Mouse (Mus musculus) MEL (cell line): ENCODE results near the gene Aven. TPM values are rescaled to one million over a fixed set of nuclear protein-coding genes. Genes with fewer than 3 reads are reported as not detected.

ENCODE experiments used
- DNase-seq: peaks from one replicate; pipeline ENCODE4 v3.0.0; 2011; ENCODE audit warnings: low read depth, low spot score
- H3K27ac ChIP-seq: 2 replicates; pipeline ENCODE4 v1.5.1; 2012; ENCODE audit warnings: low read depth, mild to moderate bottlenecking, control low read depth, low read length, moderate library complexity; ENCODE audit not compliant: control insufficient read depth
- H3K27me3 ChIP-seq, 2 experiments: fragments of 150-350 bp in 1 of 2; sonication (generic) in 1 of 2; 2 replicates each; pipeline ENCODE4 v1.6.1; 2012; ENCODE audit warnings: low read length in 2 of 2, mild to moderate bottlenecking in 2 of 2, improper control_type of control experiment in 1 of 2, moderate library complexity in 1 of 2; ENCODE audit not compliant: insufficient read depth in 2 of 2, control insufficient read depth in 1 of 2
- H3K36me3 ChIP-seq, 2 experiments: 2 replicates each; pipeline ENCODE4 v1.6.1; 2012 to 2014; ENCODE audit warnings: low read length in 2 of 2, improper control_type of control experiment in 1 of 2, inconsistent platforms in 1 of 2, mild to moderate bottlenecking in 1 of 2; ENCODE audit not compliant: insufficient read depth in 2 of 2, control insufficient read depth in 1 of 2
- H3K4me1 ChIP-seq, 2 experiments: fragments of 150-350 bp in 1 of 2; sonication (generic) in 1 of 2; 2 replicates each; pipeline ENCODE4 v1.6.1; 2012; ENCODE audit warnings: low read length in 2 of 2, improper control_type of control experiment in 1 of 2, mild to moderate bottlenecking in 1 of 2; ENCODE audit not compliant: insufficient read depth in 2 of 2, control insufficient read depth in 1 of 2
- H3K4me3 ChIP-seq, 2 experiments: fragments of 150-350 bp in 1 of 2; sonication (generic) in 1 of 2; 2 replicates each; pipeline ENCODE4 v1.5.1; 2012; ENCODE audit warnings: low read depth in 2 of 2, low read length in 2 of 2, mild to moderate bottlenecking in 2 of 2, moderate library complexity in 2 of 2, control low read depth in 1 of 2, improper control_type of control experiment in 1 of 2; ENCODE audit not compliant: control insufficient read depth in 1 of 2, insufficient read depth in 1 of 2
- H3K79me2 ChIP-seq: 2 replicates; pipeline ENCODE4 v1.6.1; 2012; ENCODE audit warnings: mild to moderate bottlenecking, low read length, moderate library complexity; ENCODE audit not compliant: control insufficient read depth, poor library complexity, insufficient read depth
- H3K9ac ChIP-seq: 2 replicates; pipeline ENCODE4 v1.6.1; 2012; ENCODE audit warnings: low read depth, mild to moderate bottlenecking, control low read depth, low read length, moderate library complexity; ENCODE audit not compliant: control insufficient read depth, poor library complexity, severe bottlenecking
- H3K9me3 ChIP-seq: fragments of 150-350 bp; sonication (generic); replicated peaks from 2 replicates; pipeline ENCODE4 v1.6.1; 2012; ENCODE audit warnings: mild to moderate bottlenecking, low read length, improper control_type of control experiment, moderate library complexity; ENCODE audit not compliant: insufficient read depth
- BHLHE40 ChIP-seq: IDR thresholded peaks from 2 replicates; pipeline ENCODE4 v1.6.1; 2012; ENCODE audit warnings: low read depth, mild to moderate bottlenecking, inconsistent platforms, low read length, improper control_type of control experiment, borderline replicate concordance
- CHD2 ChIP-seq: IDR thresholded peaks from 2 replicates; pipeline ENCODE4 v1.6.1; 2011; ENCODE audit warnings: low read length, improper control_type of control experiment
- CTCF ChIP-seq, 3 experiments: IDR thresholded peaks in 2 of 3; conservative IDR thresholded peaks in 1 of 3; 2 replicates each; pipeline ENCODE4 v1.5.1; 2011 to 2012; ENCODE audit warnings: low read length in 3 of 3, low read depth in 2 of 3, mild to moderate bottlenecking in 2 of 3, improper control_type of control experiment in 1 of 3, inconsistent platforms in 1 of 3, mixed read lengths in 1 of 3, moderate library complexity in 1 of 3; ENCODE audit not compliant: control insufficient read depth in 1 of 3, insufficient read depth in 1 of 3, poor library complexity in 1 of 3, severe bottlenecking in 1 of 3
- E2F4 ChIP-seq: IDR thresholded peaks from 2 replicates; pipeline ENCODE4 v1.6.1; 2011; ENCODE audit warnings: low read depth, low read length, improper control_type of control experiment, borderline replicate concordance
- ELF1 ChIP-seq: IDR thresholded peaks from 2 replicates; pipeline ENCODE4 v1.6.1; 2014; ENCODE audit warnings: low read depth, mild to moderate bottlenecking, inconsistent platforms, low read length, improper control_type of control experiment, moderate library complexity
- EP300 ChIP-seq, 2 experiments: IDR thresholded peaks; 2 replicates each; pipeline ENCODE4 v1.6.1; 2011; ENCODE audit warnings: improper control_type of control experiment in 2 of 2, low read length in 2 of 2, low read depth in 1 of 2, mild to moderate bottlenecking in 1 of 2
- ETS1 ChIP-seq: IDR thresholded peaks from 2 replicates; pipeline ENCODE4 v1.6.1; 2012; ENCODE audit warnings: low read depth, mild to moderate bottlenecking, inconsistent platforms, low read length, improper control_type of control experiment, moderate library complexity
- JUND ChIP-seq: IDR thresholded peaks from 2 replicates; pipeline ENCODE4 v1.6.1; 2011; ENCODE audit warnings: low read depth, mild to moderate bottlenecking, improper control_type of control experiment, low read length
- KAT2A ChIP-seq: conservative IDR thresholded peaks from 2 replicates; pipeline ENCODE4 v1.6.1; 2012; ENCODE audit warnings: low read depth, low read length, improper control_type of control experiment, inconsistent platforms
- MAX ChIP-seq: IDR thresholded peaks from 2 replicates; pipeline ENCODE4 v1.6.1; 2011; ENCODE audit warnings: low read length, improper control_type of control experiment
- MAZ ChIP-seq: IDR thresholded peaks from 2 replicates; pipeline ENCODE4 v1.6.1; 2012; ENCODE audit warnings: low read depth, mild to moderate bottlenecking, inconsistent platforms, low read length, improper control_type of control experiment
- MEF2A ChIP-seq: IDR thresholded peaks from 2 replicates; pipeline ENCODE4 v1.6.1; 2014; ENCODE audit warnings: low read depth, mild to moderate bottlenecking, inconsistent platforms, low read length, improper control_type of control experiment; ENCODE audit not compliant: poor library complexity, insufficient replicate concordance, severe bottlenecking; ENCODE audit errors: extremely low read depth
- MXI1 ChIP-seq: IDR thresholded peaks from 2 replicates; pipeline ENCODE4 v1.6.1; 2011; ENCODE audit warnings: mild to moderate bottlenecking, low read depth, low read length, improper control_type of control experiment
- MYB ChIP-seq: IDR thresholded peaks from 2 replicates; pipeline ENCODE4 v1.6.1; 2011; ENCODE audit warnings: mild to moderate bottlenecking, low read depth, low read length, improper control_type of control experiment
- MYC ChIP-seq: IDR thresholded peaks from 2 replicates; pipeline ENCODE4 v1.6.1; 2011; ENCODE audit warnings: low read depth, mild to moderate bottlenecking, low read length, improper control_type of control experiment, moderate library complexity
- NELFE ChIP-seq: IDR thresholded peaks from 2 replicates; pipeline ENCODE4 v1.6.1; 2011; ENCODE audit warnings: low read depth, low read length, improper control_type of control experiment
- NRF1 ChIP-seq: IDR thresholded peaks from 2 replicates; pipeline ENCODE4 v1.6.1; 2014; ENCODE audit warnings: low read depth, mild to moderate bottlenecking, inconsistent platforms, low read length, improper control_type of control experiment, moderate library complexity; ENCODE audit not compliant: poor library complexity, insufficient read depth, severe bottlenecking
- POLR2A ChIP-seq, 2 experiments: IDR thresholded peaks; 2 replicates each; pipeline ENCODE4 v1.6.1; 2011 to 2012; ENCODE audit warnings: low read length in 2 of 2, mild to moderate bottlenecking in 2 of 2, control low read depth in 1 of 2, improper control_type of control experiment in 1 of 2, low read depth in 1 of 2, moderate library complexity in 1 of 2; ENCODE audit not compliant: control insufficient read depth in 1 of 2, insufficient read depth in 1 of 2, poor library complexity in 1 of 2
- POLR2AphosphoS2 ChIP-seq: IDR thresholded peaks from 2 replicates; pipeline ENCODE4 v1.6.1; 2011; ENCODE audit warnings: low read length, improper control_type of control experiment
- POLR2AphosphoS5 ChIP-seq: IDR thresholded peaks from 2 replicates; pipeline ENCODE4 v1.6.1; 2012; ENCODE audit warnings: low read depth, borderline replicate concordance, mild to moderate bottlenecking, inconsistent platforms, low read length, moderate library complexity, mixed read lengths
- RAD21 ChIP-seq: IDR thresholded peaks from 2 replicates; pipeline ENCODE4 v1.6.1; 2011; ENCODE audit warnings: mild to moderate bottlenecking, low read depth, low read length, improper control_type of control experiment
- RCOR1 ChIP-seq: IDR thresholded peaks from 2 replicates; pipeline ENCODE4 v1.6.1; 2012; ENCODE audit warnings: low read depth, mild to moderate bottlenecking, inconsistent platforms, low read length, improper control_type of control experiment
- SMC3 ChIP-seq: IDR thresholded peaks from 2 replicates; pipeline ENCODE4 v1.6.1; 2011; ENCODE audit warnings: low read depth, low read length, improper control_type of control experiment
- TAL1 ChIP-seq: IDR thresholded peaks from 2 replicates; pipeline ENCODE4 v1.6.1; 2012; ENCODE audit warnings: mild to moderate bottlenecking, inconsistent platforms, low read length, moderate library complexity, mixed read lengths
- TBP ChIP-seq: IDR thresholded peaks from 2 replicates; pipeline ENCODE4 v1.8.0; 2011; ENCODE audit warnings: low read depth, low read length, improper control_type of control experiment
- TCF12 ChIP-seq: IDR thresholded peaks from 2 replicates; pipeline ENCODE4 v1.6.1; 2014; ENCODE audit warnings: low read depth, mild to moderate bottlenecking, inconsistent platforms, low read length, improper control_type of control experiment, moderate library complexity
- UBTF ChIP-seq: IDR thresholded peaks from 2 replicates; pipeline ENCODE4 v1.6.1; 2012; ENCODE audit warnings: low read depth, mild to moderate bottlenecking, inconsistent platforms, low read length, improper control_type of control experiment, moderate library complexity, borderline replicate concordance; ENCODE audit not compliant: insufficient read depth
- USF1 ChIP-seq: IDR thresholded peaks from 2 replicates; pipeline ENCODE4 v1.6.1; 2014; ENCODE audit warnings: low read depth, mild to moderate bottlenecking, inconsistent platforms, low read length, improper control_type of control experiment, moderate library complexity
- ZC3H11A ChIP-seq: IDR thresholded peaks from 2 replicates; pipeline ENCODE4 v1.6.1; 2012; ENCODE audit warnings: low read depth, mild to moderate bottlenecking, inconsistent platforms, low read length, improper control_type of control experiment
- ZKSCAN1 ChIP-seq: IDR thresholded peaks from 2 replicates; pipeline ENCODE4 v1.6.1; 2012; ENCODE audit warnings: low read depth, mild to moderate bottlenecking, inconsistent platforms, low read length, improper control_type of control experiment, moderate library complexity
- ZMIZ1 ChIP-seq: IDR thresholded peaks from 2 replicates; pipeline ENCODE4 v1.6.1; 2012; ENCODE audit warnings: low read depth, mild to moderate bottlenecking, inconsistent platforms, low read length, improper control_type of control experiment, moderate library complexity
- polyA plus RNA-seq, 2 experiments: library from polyadenylated mRNA; stranded (reverse) in 1 of 2; unstranded in 1 of 2; fragments of >175 nt in 1 of 2; fragments of >200 nt in 1 of 2; gene quantifications; 2 replicates each; pipeline versions ENCODE4 v1.2.1 to v1.2.4; 2012; ENCODE audit warnings: low replicate concordance in 2 of 2, low read depth in 1 of 2; ENCODE audit not compliant: insufficient read length in 2 of 2, insufficient read depth in 1 of 2, missing spikeins in 1 of 2
- total RNA-seq: library from RNA; depleted of rRNA; stranded (reverse); fragments of 300-350 nt; gene quantifications from 2 replicates; pipeline ENCODE4 v1.2.3, GENCODE M21; 2012; rRNA removed

Gene Aven
- total RNA-seq: 29.2 and 33.4 TPM in 2 replicates
- 10 to 100 TPM; 50.3 to 72.8 TPM for polyA plus RNA-seq

DNA sequence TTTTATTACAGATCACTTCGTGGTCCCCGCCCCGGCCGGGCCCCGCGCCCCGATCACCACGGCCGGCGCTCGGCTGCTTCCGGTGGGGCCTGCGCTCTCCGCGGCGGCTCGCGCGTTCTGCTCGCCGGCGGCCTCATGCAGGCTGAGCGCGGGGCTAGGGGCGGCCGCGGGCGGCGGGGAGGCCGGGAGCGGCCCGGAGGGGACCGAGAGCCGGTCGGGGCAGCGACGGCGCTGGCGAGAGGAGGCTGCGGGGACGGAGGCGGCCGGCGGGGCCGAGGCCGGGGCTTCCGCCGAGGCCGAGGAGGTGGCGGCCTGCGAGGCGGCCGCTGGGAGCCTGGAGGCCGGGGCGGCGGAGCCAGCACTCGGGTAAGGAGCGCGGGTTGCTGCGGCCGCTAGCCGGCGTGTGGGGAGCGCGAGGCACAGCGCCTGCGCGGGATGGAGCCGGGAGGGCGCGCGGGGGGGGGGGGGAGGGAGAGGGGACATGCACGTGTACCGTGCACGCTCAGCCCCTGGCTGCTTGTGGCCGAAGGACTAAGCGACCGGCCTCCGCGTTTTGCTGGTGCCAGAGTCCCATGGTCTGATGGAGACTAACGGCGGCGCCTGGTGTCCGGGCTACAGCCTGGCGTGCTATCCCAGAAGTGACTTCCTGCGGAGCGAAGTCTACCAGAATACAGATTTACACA, at the start of gene Aven:
Aven (plus strand) TSS at position 109 of the 683 bp plus-strand sequence.
- Histone ChIP-seq H3K27ac (peak within 1 kb of the TSS; percentile 71), H3K36me3 (peaks cover 0 to 11% of the 10 kb centered on the region in 2 experiments; a peak in 2 of 4 replicates), H3K27me3 (no peaks in the 10 kb centered on the region; a peak in 2 of 4 replicates), H3K4me3 (peak within 1 kb of the TSS; percentile 95), H3K9ac (peak within 1 kb of the TSS; percentile 97)
- TF ChIP-seq MAZ (peak; percentile 79; the same call in 1 of the 2 replicates), MAX (peak; percentile 60; the same call in 1 of the 2 replicates), MYB (no peak), SMC3 (no peak), CTCF (IDR thresholded peaks at IDR 0.05 in 2 of 3, conservative IDR thresholded peaks at IDR 0.05 in 1 of 3; ENCODE audit: control insufficient read depth in 1 of 3, insufficient read depth in 1 of 3, low read depth in 2 of 3, low read length in 3 of 3, poor library complexity in 1 of 3, severe bottlenecking in 1 of 3) (peak in 1 of 3 experiments; percentile 37; a peak in 2 of 6 replicates), RCOR1 (no peak), UBTF (peak; percentile 99), POLR2A (IDR thresholded peaks at IDR 0.05; ENCODE audit: control insufficient read depth in 1 of 2, insufficient read depth in 1 of 2, low read depth in 1 of 2, low read length in 2 of 2, poor library complexity in 1 of 2) (peak; percentile 63 to 82; a peak in 3 of 4 replicates), NRF1 (peak; percentile 74), JUND (no peak), USF1 (no peak), NELFE (peak; percentile 85), BHLHE40 (peak; percentile 60; the same call in 1 of the 2 replicates), POLR2AphosphoS5 (no peak), MEF2A (no peak), KAT2A (no peak), EP300 (IDR thresholded peaks at IDR 0.05; ENCODE audit: low read depth in 1 of 2, low read length in 2 of 2) (no peak; a peak in 1 of 4 replicates), ZC3H11A (no peak), TAL1 (no peak), TBP (peak; percentile 43; the same call in 1 of the 2 replicates), ELF1 (0 out of 2 replicates have a peak, but pooled peaks have one; percentile 13), CHD2 (no peak), ZMIZ1 (peak; percentile 75), ZKSCAN1 (no peak), ETS1 (no peak), E2F4 (no peak), POLR2AphosphoS2 (peak; percentile 53; the same call in 1 of the 2 replicates), MXI1 (peak; percentile 76), RAD21 (no peak), TCF12 (no peak; the same call in 1 of the 2 replicates), MYC (peak; percentile 73)
- TF ChIP-seq, all 39 proteins: peak for 14
- peak; percentile 75 for DNase-seq
- H3K9me3 ChIP-seq: no peaks in the 10 kb centered on the region
- H3K79me2 ChIP-seq: peaks cover 11% of the 10 kb centered on the region
- peaks cover 6 to 11% of the 10 kb centered on the region in 2 experiments for H3K4me1 ChIP-seq
